Mouse (Mus musculus): ENCODE results near the gene Agtr2.

- TF ChIP-seq CTCF (IDR thresholded peaks at IDR 0.05; ENCODE audit: low read depth) (no peak), EP300 (IDR thresholded peaks at IDR 0.05; ENCODE audit: low read depth) (no peak)
These were observed 38.2 kb downstream of the Agtr2 start for GRCm38 (mm10) chrX:21522590-21522989.
